Mouse (Mus musculus) brain, embryonic 14.5 days (tissue): ENCODE measurements at regions not wholly inside any gene's neighbourhood (a gene's known extent, or its start where the extent isn't known, plus 50 kb on each side); places are given as distances from the start of the nearest gene placed in this dataset.

Source experiments
- DNase-seq: peaks from one replicate; pipeline ENCODE4 v3.0.0-alpha.2; 2011; ENCODE audit warnings: low read depth
- CTCF ChIP-seq: fragments of 200-500 bp; IDR thresholded peaks from 2 replicates; pipeline ENCODE4 v1.5.1; 2012; ENCODE audit warnings: inconsistent platforms, mild to moderate bottlenecking, moderate library complexity, borderline replicate concordance; ENCODE audit not compliant: insufficient read depth, insufficient read length; ENCODE audit errors: extremely low read depth
- POLR2A ChIP-seq: fragments of 200-500 bp; IDR thresholded peaks from 2 replicates; pipeline ENCODE4 v1.6.1; 2012; ENCODE audit warnings: mild to moderate bottlenecking, inconsistent platforms, borderline replicate concordance; ENCODE audit not compliant: poor library complexity, insufficient read depth, insufficient read length, severe bottlenecking; ENCODE audit errors: extremely low read depth

DNA sequence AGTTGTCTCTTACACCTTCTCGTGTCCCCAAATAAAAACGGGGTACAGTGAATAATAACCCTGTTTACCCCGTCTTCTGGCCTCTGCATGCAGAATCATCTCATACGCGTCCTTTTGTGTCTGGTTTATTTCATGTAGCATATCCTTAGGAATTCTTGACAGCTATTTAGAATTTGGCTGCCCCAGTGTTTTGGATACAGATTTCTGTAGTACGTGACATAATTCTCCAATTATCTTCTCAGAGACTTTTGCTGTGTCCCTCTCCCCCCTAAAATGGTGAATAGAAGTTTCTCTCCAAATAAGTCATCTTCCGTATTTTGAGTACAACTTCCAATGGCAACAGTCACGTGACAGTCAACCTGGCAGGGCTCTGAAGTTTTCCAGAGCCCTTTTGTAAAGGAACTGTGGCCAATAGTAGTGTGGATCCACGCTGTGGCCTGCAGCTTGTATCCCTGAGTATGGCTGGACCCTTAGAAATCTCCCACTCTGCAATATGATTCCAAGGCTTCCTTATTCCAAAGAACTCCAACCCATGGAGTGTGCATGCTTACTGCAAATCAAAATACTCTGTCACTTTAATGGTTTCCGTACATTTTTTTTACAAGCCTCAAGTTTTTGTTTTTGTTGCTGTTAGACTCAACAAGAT, 160.4 kb upstream of the Auts2 start:
- TF ChIP-seq CTCF (no peak), POLR2A (no peak)
- DNase-seq: no peak

DNA sequence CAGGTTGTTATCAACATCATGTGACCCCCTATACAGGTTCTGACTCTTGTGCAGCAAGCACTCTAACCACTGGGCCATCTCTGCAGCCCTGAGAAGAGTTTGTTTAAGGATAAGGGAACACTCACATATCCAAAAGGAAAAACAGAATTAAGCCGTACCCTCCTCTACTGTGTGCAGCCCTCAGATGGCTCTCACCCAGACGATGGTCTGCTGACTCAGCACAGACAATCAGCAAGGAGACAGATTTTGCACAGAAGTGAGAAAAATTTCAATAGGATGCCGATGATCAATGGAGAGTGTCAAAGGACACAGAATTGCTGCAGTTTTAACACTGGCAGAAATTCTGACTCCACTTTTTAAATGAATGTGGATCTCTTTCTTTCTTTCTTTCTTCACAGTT, 159.4 kb upstream of the Auts2 start:
- TF ChIP-seq POLR2A: no peak
- TF ChIP-seq CTCF: no peak
- no peak for DNase-seq

DNA sequence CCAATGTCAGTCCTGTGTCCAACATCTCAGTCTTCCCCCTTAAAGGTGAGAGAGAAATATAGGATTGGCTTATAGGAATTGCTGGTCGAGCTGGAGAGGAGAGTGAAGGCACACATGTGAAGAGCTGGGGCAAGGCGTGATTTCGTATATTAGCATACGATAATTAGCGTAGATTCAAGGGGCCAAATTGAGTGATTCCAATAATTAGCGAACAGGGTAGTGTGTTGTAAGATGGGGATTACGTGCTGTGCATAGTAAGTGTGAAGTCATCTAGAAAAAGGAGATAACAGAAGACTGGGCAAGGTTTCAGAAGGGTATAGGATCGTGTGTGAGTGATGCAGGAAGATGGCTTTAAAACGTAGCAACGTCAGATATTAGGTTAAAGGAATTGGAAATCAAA, 147.6 kb upstream of the Auts2 start:
- TF ChIP-seq CTCF (no peak), POLR2A (no peak)
- DNase-seq: peak; percentile 89

DNA sequence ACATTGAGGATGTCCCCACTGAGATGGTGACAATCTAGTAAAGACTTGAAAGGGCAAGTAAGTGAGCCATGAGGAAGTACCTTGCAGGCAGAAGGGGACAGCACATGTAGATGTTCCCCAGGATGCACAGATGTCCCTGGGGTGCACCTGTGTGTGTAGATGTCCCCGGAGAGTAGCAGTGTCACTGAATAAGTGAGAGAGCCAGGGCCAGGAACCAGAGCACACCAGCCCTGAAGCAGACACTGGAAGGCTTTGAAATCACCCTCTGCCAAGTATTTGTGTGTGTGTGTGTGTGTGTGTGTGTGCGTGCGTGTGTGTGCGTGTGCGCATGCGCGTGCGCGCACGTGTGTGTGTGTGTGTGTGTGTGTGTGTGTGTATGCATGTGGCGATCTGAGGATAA, 132.1 kb upstream of the Auts2 start:
- no peak for TF ChIP-seq CTCF
- TF ChIP-seq POLR2A: no peak

DNA sequence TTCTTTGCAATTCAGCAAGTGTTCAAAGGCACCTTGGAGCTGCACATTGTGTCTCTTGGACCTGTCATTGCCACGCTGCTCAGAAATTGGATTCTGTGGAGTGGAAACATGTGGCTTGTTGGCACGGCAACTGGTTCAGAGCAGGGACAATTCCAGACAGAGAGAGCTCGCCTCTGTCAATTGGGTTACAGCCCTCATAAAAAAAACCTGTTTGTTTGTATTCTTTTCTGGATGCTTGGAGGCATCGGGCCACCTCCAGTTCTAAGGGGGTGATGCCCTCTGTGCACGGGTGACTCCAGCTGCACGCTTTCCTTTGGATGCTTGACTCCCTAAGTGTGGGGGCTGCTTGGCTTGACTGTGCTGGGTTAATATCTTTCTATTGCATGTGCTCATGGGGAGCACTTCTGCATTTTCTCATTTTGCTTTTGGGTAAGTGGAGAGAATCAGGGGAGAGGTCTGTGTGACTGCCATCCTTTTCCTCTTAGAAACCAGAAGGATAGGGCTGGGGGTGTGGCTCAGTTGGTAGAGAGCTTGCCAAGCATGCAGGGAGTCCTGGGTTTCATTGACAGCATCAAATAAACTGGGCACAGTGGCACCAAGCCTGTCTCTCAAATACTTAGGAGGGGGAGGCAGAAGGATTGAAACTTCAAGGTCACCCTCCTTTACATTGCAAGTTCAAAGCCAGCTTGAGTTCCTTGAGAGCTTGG, 130.6 kb upstream of the Auts2 start:
- TF ChIP-seq POLR2A (no peak), CTCF (no peak)
- DNase-seq: peak; percentile 65

More for the DNA sequence above, 132.1 kb upstream of the Auts2 start:
- no peak for DNase-seq

DNA sequence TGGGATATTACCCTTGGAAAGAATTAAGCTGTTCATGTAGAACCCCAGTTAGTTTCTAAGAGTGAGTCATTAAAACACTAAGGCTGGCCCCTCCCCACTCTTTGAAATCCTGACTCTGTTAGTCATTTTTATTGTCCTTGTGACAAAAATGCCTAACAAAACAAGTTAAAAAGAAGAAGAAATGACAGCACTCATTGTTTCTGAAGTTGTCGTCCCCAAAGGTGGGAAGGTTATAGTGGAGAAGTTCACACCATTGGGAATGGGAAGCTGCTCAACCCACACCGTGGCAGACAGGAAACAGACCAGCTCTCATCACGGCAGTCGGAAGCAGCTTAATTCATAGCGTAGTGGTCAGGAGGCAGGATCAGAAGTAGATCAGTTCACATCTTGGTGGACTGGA, 128.4 kb upstream of the Auts2 start:
- no peak for DNase-seq
- no peak for TF ChIP-seq POLR2A
- no peak for TF ChIP-seq CTCF

DNA sequence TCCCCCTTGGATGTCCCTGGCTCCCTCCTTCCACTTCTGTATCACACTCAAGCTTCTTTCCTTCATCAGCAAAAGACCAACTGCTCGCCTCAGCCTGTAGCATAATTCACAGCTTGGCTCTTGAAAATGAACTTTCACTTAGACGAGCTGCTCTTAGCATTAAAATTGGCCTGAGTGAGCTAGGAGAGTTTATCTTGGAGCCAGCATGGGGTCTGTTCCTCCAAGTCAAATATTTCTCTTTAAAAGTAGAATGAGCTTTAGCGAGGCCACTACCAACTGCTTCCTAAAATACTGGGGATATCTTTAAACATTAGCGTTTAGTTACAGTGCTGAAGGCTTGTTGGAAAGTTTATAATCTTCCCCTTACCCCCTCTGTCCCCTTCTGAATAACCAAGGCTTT, 124.2 kb upstream of the Auts2 start:
- peak; percentile 48 for DNase-seq
- TF ChIP-seq CTCF (no peak), POLR2A (no peak)

DNA sequence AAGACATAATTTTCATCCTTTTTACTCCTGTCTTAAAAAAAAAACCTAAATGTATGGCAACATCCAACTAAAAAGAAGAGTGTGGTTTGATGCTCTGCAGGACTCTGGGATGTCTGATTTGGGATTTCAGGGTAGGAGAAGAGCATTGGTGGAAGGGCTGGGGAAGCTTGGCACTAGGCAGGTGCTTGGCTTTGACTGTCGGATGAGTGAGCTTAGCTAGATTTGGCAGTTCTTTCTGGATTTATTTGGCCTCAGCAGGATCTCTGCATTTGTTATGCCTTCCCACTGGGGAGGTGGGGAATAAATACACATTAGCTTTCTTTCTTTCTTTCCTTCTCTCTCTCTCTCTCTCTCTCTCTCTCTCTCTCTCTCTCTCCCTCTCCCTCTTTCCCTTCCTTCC, 118.1 kb upstream of the Auts2 start:
- peak; percentile 53 for DNase-seq
- no peak for TF ChIP-seq CTCF
- no peak for TF ChIP-seq POLR2A

DNA sequence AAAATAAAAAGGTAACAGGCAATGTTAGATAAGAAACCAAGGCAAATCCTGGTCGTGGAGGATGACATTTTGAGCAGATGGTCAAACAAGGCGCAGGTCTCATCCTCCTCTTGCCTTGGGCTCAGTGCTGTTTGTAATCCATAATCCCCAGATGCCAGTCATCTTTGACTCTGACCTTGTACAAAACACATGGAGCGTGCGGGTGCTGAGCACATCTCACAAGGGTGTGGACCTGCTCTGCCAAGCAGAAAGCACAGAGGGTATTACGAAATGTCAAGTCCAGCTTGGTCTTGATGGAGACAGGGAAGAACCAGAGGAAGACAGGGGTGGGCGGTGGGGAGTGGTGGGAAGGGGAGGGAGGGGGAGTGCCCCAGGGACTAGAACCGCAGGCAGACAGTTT, 116.9 kb upstream of the Auts2 start:
- DNase-seq: no peak
- TF ChIP-seq CTCF: no peak
- TF ChIP-seq POLR2A: no peak

DNA sequence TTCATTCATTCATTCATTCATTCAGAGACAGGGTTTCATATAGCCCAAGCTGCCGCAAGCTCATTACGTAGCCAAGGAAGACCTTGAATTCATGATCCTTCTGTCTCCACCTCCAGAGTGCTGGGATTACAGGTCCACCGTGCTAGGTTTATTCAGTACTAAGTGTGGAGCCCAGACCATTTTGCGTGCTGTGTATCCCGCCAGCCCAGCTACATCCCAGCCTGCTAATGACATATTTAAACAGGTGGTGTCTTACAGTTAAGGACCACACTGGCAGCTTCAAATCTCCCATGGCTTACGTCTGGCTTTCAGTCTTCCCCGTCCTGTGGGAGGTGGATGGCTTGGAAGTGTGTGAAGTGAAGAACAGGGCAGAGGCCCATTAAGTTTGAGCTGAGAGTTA, 111.2 kb upstream of the Auts2 start:
- DNase-seq: no peak
- TF ChIP-seq CTCF: no peak
- TF ChIP-seq POLR2A: no peak

DNA sequence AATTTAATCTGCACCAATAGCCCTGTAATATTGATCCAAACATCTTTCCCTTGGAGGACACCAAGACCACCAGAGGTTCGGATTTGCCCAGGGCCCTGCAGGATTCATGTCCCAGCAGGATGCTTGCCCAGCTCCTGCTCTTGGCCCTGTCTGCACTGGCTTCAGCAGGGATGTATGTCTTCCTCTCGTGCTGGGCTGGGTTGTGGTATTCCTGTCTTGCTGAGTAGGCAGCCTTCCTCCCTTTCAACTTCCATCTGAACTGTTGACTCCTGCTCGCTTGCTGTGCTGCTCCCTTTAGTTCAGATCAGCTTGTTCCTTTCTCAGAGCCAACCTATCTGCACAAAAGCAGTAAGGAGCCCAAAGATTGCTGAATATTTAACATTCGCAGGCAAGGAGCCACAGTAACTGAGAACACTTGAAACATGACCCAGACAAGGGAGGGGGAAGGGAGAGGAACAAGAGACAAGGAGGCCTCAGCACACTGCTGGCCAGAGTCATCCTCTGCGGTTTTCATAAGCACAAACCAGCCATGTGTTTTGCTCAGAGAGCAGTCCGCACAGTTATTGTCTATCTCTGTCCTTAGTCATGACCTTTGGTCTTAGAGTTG, 110.7 kb upstream of the Auts2 start:
- TF ChIP-seq CTCF (no peak), POLR2A (no peak)
- DNase-seq: peak; percentile 59
